Mouse (Mus musculus) megakaryocyte, embryonic 14.5 days (primary cell): ENCODE data around the gene Cfap43.

Experiments
- FLI1 ChIP-seq: IDR thresholded peaks from 2 replicates; pipeline ENCODE4 v1.6.1; 2012; ENCODE audit warnings: low read length, inconsistent platforms, mixed read lengths
- GATA1 ChIP-seq: IDR thresholded peaks from 3 replicates; pipeline ENCODE4 v1.6.1; 2012; ENCODE audit warnings: mixed read lengths, low read length, inconsistent platforms, borderline replicate concordance

- TF ChIP-seq GATA1 (no peak), FLI1 (no peak)
Observed at GRCm38 (mm10) chr19:47814721-47815120, 104.4 kb downstream of the Cfap43 start.
